Mouse (Mus musculus): ENCODE measurements around the gene Chmp5. TPM values are rescaled to one million over a fixed set of nuclear protein-coding genes. Genes with fewer than 3 reads are reported as not detected.

The Chmp5 gene
- polyA plus RNA-seq, 1 experiment from 2014 or later = 112 TPM

Small RNA genes lying within 50 kb of the gene (microRNA-seq; reads per million reads assigned to microRNA genes)
- 2.6 reads per million, percentile 9 among the genes with 10 or more reads in this experiment for gene Mir3094 (ENCODE audit: borderline number of aligned reads)

Other genes starting within 250 kb of the Chmp5 start
- 31.8 and 34.6 TPM in 2 replicates for gene Aptx, start 245.2 kb upstream of the Chmp5 start, polyA plus RNA-seq (2015; fragmentation: Nextera tagmentation; extraction: Ambion mirVana)
- 365 and 394 TPM in 2 replicates for gene Dnaja1, start 226.3 kb upstream of the Chmp5 start, polyA plus RNA-seq (2015; fragmentation: Nextera tagmentation; extraction: Ambion mirVana)
- 127 and 135 TPM in 2 replicates for gene Smu1, start 190.5 kb upstream of the Chmp5 start, polyA plus RNA-seq (2015; fragmentation: Nextera tagmentation; extraction: Ambion mirVana)
- gene B4galt1, start 94.4 kb upstream of the Chmp5 start, polyA plus RNA-seq (2015; fragmentation: Nextera tagmentation; extraction: Ambion mirVana) = 59.7 and 61.3 TPM in 2 replicates
- gene Spink4, start 28.4 kb upstream of the Chmp5 start, polyA plus RNA-seq (2015; fragmentation: Nextera tagmentation; extraction: Ambion mirVana) = not detected in 2 replicates
- gene Bag1, start 113 bp upstream of the Chmp5 start, polyA plus RNA-seq (2015; fragmentation: Nextera tagmentation; extraction: Ambion mirVana) = 206 and 217 TPM in 2 replicates
- 82.3 and 90.2 TPM in 2 replicates for gene Nfx1, start 22.5 kb downstream of the Chmp5 start, polyA plus RNA-seq (2015; fragmentation: Nextera tagmentation; extraction: Ambion mirVana)
- 0.27 and 0.30 TPM in 2 replicates for gene Aqp7, start 99.7 kb downstream of the Chmp5 start, polyA plus RNA-seq (2015; fragmentation: Nextera tagmentation; extraction: Ambion mirVana)
- 88.7 and 94.8 TPM in 2 replicates for gene Aqp3, start 149.8 kb downstream of the Chmp5 start, polyA plus RNA-seq (2015; fragmentation: Nextera tagmentation; extraction: Ambion mirVana)
- gene Nol6, start 176.0 kb downstream of the Chmp5 start, polyA plus RNA-seq (2015; fragmentation: Nextera tagmentation; extraction: Ambion mirVana) = 25.0 and 28.1 TPM in 2 replicates
- gene Ube2r2, start 187.3 kb downstream of the Chmp5 start, polyA plus RNA-seq (2015; fragmentation: Nextera tagmentation; extraction: Ambion mirVana) = 80.4 and 84.7 TPM in 2 replicates

Data from embryonic facial prominence, embryonic 15.5 days (tissue).